Mouse (Mus musculus) bone marrow, adult 2 months (tissue): Measurements from ENCODE around the gene Sphk2.

Experiments
- CTCF ChIP-seq: fragments of 200-500 bp; IDR thresholded peaks from 2 replicates; pipeline ENCODE4 v1.5.1; 2011; ENCODE audit warnings: low read length, control low read depth; ENCODE audit not compliant: control insufficient read depth, insufficient read depth
- POLR2A ChIP-seq: fragments of 200-500 bp; IDR thresholded peaks from 2 replicates; pipeline ENCODE4 v1.6.1; 2011; ENCODE audit warnings: low read depth, mild to moderate bottlenecking, control low read depth, low read length, borderline replicate concordance; ENCODE audit not compliant: control insufficient read depth

DNA sequence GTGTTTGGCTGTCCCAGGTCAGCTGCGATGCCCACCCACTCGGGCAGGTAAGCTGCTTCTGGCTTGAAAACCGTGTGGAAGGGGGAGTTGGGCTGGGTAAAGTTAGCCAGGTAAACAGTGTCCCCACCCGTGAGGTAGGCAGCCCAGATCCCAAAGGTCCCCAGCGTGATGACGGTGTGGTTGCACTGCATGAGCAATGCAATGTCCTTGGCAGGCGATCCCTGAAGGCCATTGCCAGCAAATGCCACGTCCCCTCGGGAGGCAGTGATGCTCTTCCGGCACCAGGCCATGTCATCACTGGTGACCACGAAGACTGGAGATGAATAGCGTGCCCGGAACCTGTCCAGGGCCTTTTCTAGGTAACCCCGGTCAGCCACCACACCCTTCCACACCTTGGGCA, 39.3 kb downstream of the Sphk2 start:
- TF ChIP-seq CTCF (no peak), POLR2A (no peak)
